Mouse (Mus musculus) skeletal muscle tissue, postnatal 0 days (tissue): Measurements from ENCODE around the gene Spata7. TPM values are rescaled to one million over a fixed set of nuclear protein-coding genes. Genes with fewer than 3 reads are reported as not detected.

ENCODE experiments used
- polyA plus RNA-seq: library from polyadenylated mRNA; unstranded; fragments of >200 nt; fragmentation: Nextera tagmentation; extraction: Ambion mirVana; gene quantifications from 2 replicates; pipeline ENCODE4 v1.2.1, GENCODE M21; 2015

The Spata7 gene
- 4.4 and 5.3 TPM in 2 replicates for polyA plus RNA-seq

GRCm38 (mm10) chr12:98627392-98628259 lies at the start of gene Spata7:
Spata7 (plus strand) TSS chr12:98628157.

Other genes starting within 250 kb of the Spata7 start
- gene Kcnk10, start 49.8 kb upstream of the Spata7 start, polyA plus RNA-seq = 0.21 and 0.22 TPM in 2 replicates
- gene Ptpn21, start 109.2 kb downstream of the Spata7 start, polyA plus RNA-seq = 12.2 and 15.0 TPM in 2 replicates
- 55.8 and 62.5 TPM in 2 replicates for gene Zc3h14, start 118.8 kb downstream of the Spata7 start, polyA plus RNA-seq